Mouse (Mus musculus): Measurements from ENCODE around the gene Rnf145.

The Rnf145 gene

GRCm38 (mm10) chr11:44480246-44480645, 38.5 kb upstream of the Rnf145 start:
- Histone ChIP-seq H3K9me3 (ENCODE audit: low read length) (no peaks in the 10 kb centered on the region), H3K36me3 (ENCODE audit: insufficient read depth, low read length) (no peaks in the 10 kb centered on the region), H3K4me1 (replicated peaks; ENCODE audit: low read depth, low read length) (no peaks in the 10 kb centered on the region), H3K27me3 (ENCODE audit: insufficient read depth, low read length) (0 out of 2 replicates have a peak, but pooled peaks cover 4% of the 10 kb centered on the region), H3K4me3 (replicated peaks; ENCODE audit: low read length) (no peak overlapping the region)
- TF ChIP-seq CTCF (conservative IDR thresholded peaks at IDR 0.05; ENCODE audit: low read length) (no peak), NANOG (IDR thresholded peaks at IDR 0.05; ENCODE audit: borderline replicate concordance, low read length) (no peak), POU5F1 (IDR thresholded peaks at IDR 0.05; ENCODE audit: borderline replicate concordance, low read length) (no peak)

GRCm38 (mm10) chr11:44485089-44485736, 33.6 kb upstream of the Rnf145 start:
- Histone ChIP-seq H3K4me3 (replicated peaks; ENCODE audit: low read length) (no peak overlapping the region), H3K36me3 (ENCODE audit: insufficient read depth, low read length) (no peaks in the 10 kb centered on the region), H3K9me3 (ENCODE audit: low read length) (no peaks in the 10 kb centered on the region), H3K4me1 (replicated peaks; ENCODE audit: low read depth, low read length) (no peaks in the 10 kb centered on the region), H3K27me3 (ENCODE audit: insufficient read depth, low read length) (no peaks in the 10 kb centered on the region)
- TF ChIP-seq POU5F1 (IDR thresholded peaks at IDR 0.05; ENCODE audit: borderline replicate concordance, low read length) (no peak), CTCF (conservative IDR thresholded peaks at IDR 0.05; ENCODE audit: low read length) (no peak), NANOG (IDR thresholded peaks at IDR 0.05; ENCODE audit: borderline replicate concordance, low read length) (no peak)

GRCm38 (mm10) chr11:44489117-44489516, 29.6 kb upstream of the Rnf145 start:
- TF ChIP-seq NANOG (IDR thresholded peaks at IDR 0.05; ENCODE audit: borderline replicate concordance, low read length) (no peak), CTCF (conservative IDR thresholded peaks at IDR 0.05; ENCODE audit: low read length) (no peak), POU5F1 (IDR thresholded peaks at IDR 0.05; ENCODE audit: borderline replicate concordance, low read length) (no peak)
- no peaks in the 10 kb centered on the region for H3K27me3 ChIP-seq (ENCODE audit: insufficient read depth, low read length)
- no peaks in the 10 kb centered on the region for H3K4me1 ChIP-seq (replicated peaks; ENCODE audit: low read depth, low read length)
- no peaks in the 10 kb centered on the region for H3K36me3 ChIP-seq (ENCODE audit: insufficient read depth, low read length)
- no peaks in the 10 kb centered on the region for H3K9me3 ChIP-seq (ENCODE audit: low read length)
- no peak overlapping the region for H3K4me3 ChIP-seq (replicated peaks; ENCODE audit: low read length)

- peaks cover 4% of the 10 kb centered on the region; the same call in 1 of the 2 replicates for H3K27me3 ChIP-seq (ENCODE audit: insufficient read depth, low read length)
- H3K9me3 ChIP-seq (ENCODE audit: low read length) = no peaks in the 10 kb centered on the region
- H3K4me3 ChIP-seq (replicated peaks; ENCODE audit: low read length) = no peak overlapping the region
- no peaks in the 10 kb centered on the region for H3K36me3 ChIP-seq (ENCODE audit: insufficient read depth, low read length)
- TF ChIP-seq NANOG (IDR thresholded peaks at IDR 0.05; ENCODE audit: borderline replicate concordance, low read length) = no peak
- TF ChIP-seq POU5F1 (IDR thresholded peaks at IDR 0.05; ENCODE audit: borderline replicate concordance, low read length) = no peak
- no peaks in the 10 kb centered on the region; the same call in 1 of the 2 replicates for H3K4me1 ChIP-seq (replicated peaks; ENCODE audit: low read depth, low read length)
These were observed 24.0 kb upstream of the Rnf145 start for GRCm38 (mm10) chr11:44494643-44495323.

- Histone ChIP-seq H3K4me1 (replicated peaks; ENCODE audit: low read depth, low read length) (no peaks in the 10 kb centered on the region; the same call in 1 of the 2 replicates), H3K36me3 (ENCODE audit: insufficient read depth, low read length) (no peaks in the 10 kb centered on the region), H3K9me3 (ENCODE audit: low read length) (no peaks in the 10 kb centered on the region), H3K4me3 (replicated peaks; ENCODE audit: low read length) (no peak overlapping the region), H3K27me3 (ENCODE audit: insufficient read depth, low read length) (peaks cover 10% of the 10 kb centered on the region)
- no peak for TF ChIP-seq CTCF (conservative IDR thresholded peaks at IDR 0.05; ENCODE audit: low read length)
- no peak for TF ChIP-seq NANOG (IDR thresholded peaks at IDR 0.05; ENCODE audit: borderline replicate concordance, low read length)
- no peak for TF ChIP-seq POU5F1 (IDR thresholded peaks at IDR 0.05; ENCODE audit: borderline replicate concordance, low read length)
These were observed 22.5 kb upstream of the Rnf145 start for GRCm38 (mm10) chr11:44496217-44496616.

GRCm38 (mm10) chr11:44498412-44499272, 20.1 kb upstream of the Rnf145 start:
- Histone ChIP-seq H3K4me1 (replicated peaks; ENCODE audit: low read depth, low read length) (no peaks in the 10 kb centered on the region; the same call in 1 of the 2 replicates), H3K36me3 (ENCODE audit: insufficient read depth, low read length) (no peaks in the 10 kb centered on the region), H3K27me3 (ENCODE audit: insufficient read depth, low read length) (peaks cover 14% of the 10 kb centered on the region), H3K4me3 (replicated peaks; ENCODE audit: low read length) (no peak overlapping the region), H3K9me3 (ENCODE audit: low read length) (peaks cover 20% of the 10 kb centered on the region)
- TF ChIP-seq CTCF (conservative IDR thresholded peaks at IDR 0.05; ENCODE audit: low read length) = no peak
- no peak for TF ChIP-seq NANOG (IDR thresholded peaks at IDR 0.05; ENCODE audit: borderline replicate concordance, low read length)
- TF ChIP-seq POU5F1 (IDR thresholded peaks at IDR 0.05; ENCODE audit: borderline replicate concordance, low read length) = no peak

GRCm38 (mm10) chr11:44500966-44501365, 17.8 kb upstream of the Rnf145 start:
- TF ChIP-seq NANOG (IDR thresholded peaks at IDR 0.05; ENCODE audit: borderline replicate concordance, low read length) (no peak), CTCF (conservative IDR thresholded peaks at IDR 0.05; ENCODE audit: low read length) (no peak), POU5F1 (IDR thresholded peaks at IDR 0.05; ENCODE audit: borderline replicate concordance, low read length) (no peak)
- Histone ChIP-seq H3K4me1 (replicated peaks; ENCODE audit: low read depth, low read length) (no peaks in the 10 kb centered on the region; the same call in 1 of the 2 replicates), H3K4me3 (replicated peaks; ENCODE audit: low read length) (no peak overlapping the region), H3K27me3 (ENCODE audit: insufficient read depth, low read length) (peaks cover 14% of the 10 kb centered on the region), H3K36me3 (ENCODE audit: insufficient read depth, low read length) (no peaks in the 10 kb centered on the region), H3K9me3 (ENCODE audit: low read length) (peaks cover 20% of the 10 kb centered on the region)

- no peak overlapping the region for H3K4me3 ChIP-seq (replicated peaks; ENCODE audit: low read length)
- H3K4me1 ChIP-seq (replicated peaks; ENCODE audit: low read depth, low read length) = no peaks in the 10 kb centered on the region; the same call in 1 of the 2 replicates
- H3K9me3 ChIP-seq (ENCODE audit: low read length) = peaks cover 20% of the 10 kb centered on the region
- no peaks in the 10 kb centered on the region for H3K36me3 ChIP-seq (ENCODE audit: insufficient read depth, low read length)
- no peak for TF ChIP-seq CTCF (conservative IDR thresholded peaks at IDR 0.05; ENCODE audit: low read length)
- peaks cover 14% of the 10 kb centered on the region for H3K27me3 ChIP-seq (ENCODE audit: insufficient read depth, low read length)
These were observed 17.3 kb upstream of the Rnf145 start for GRCm38 (mm10) chr11:44501477-44501876.

Data from E14TG2a.4 (cell line).